Mouse (Mus musculus) CH12.LX (cell line): ENCODE results near the gene Prim2. TPM values are rescaled to one million over a fixed set of nuclear protein-coding genes. Genes with fewer than 3 reads are reported as not detected.

ENCODE experiments used
- DNase-seq: peaks from one replicate; pipeline ENCODE4 v3.0.0-alpha.2; 2013; ENCODE audit errors: extremely low read depth
- H3K27ac ChIP-seq: 2 replicates; pipeline ENCODE4 v1.5.1; 2012; ENCODE audit warnings: low read depth, mild to moderate bottlenecking, control low read depth, moderate library complexity; ENCODE audit not compliant: insufficient read depth
- H3K27me3 ChIP-seq: replicated peaks from 2 replicates; pipeline ENCODE3; 2012; ENCODE audit warnings: inconsistent platforms
- H3K36me3 ChIP-seq, 2 experiments: replicated peaks in 1 of 2; 2 replicates each; pipeline versions ENCODE3 to v1.6.1; 2012; ENCODE audit warnings: inconsistent platforms in 1 of 2, low read length in 1 of 2, mild to moderate bottlenecking in 1 of 2, mixed read lengths in 1 of 2, moderate library complexity in 1 of 2; ENCODE audit not compliant: control insufficient read depth in 1 of 2, insufficient read depth in 1 of 2
- H3K4me1 ChIP-seq, 2 experiments: 2 replicates each; pipeline ENCODE4 v1.6.1; 2012; ENCODE audit warnings: inconsistent platforms in 1 of 2, moderate library complexity in 1 of 2; ENCODE audit not compliant: insufficient read depth in 2 of 2, control insufficient read depth in 1 of 2
- H3K4me2 ChIP-seq: 2 replicates; pipeline ENCODE4 v1.6.1; 2012; ENCODE audit warnings: low read depth, mild to moderate bottlenecking, control low read depth; ENCODE audit not compliant: poor library complexity, insufficient read depth, severe bottlenecking
- H3K4me3 ChIP-seq, 3 experiments: fragments of 150-350 bp in 1 of 3; sonication (generic) in 1 of 3; replicated peaks in 1 of 3; 2 replicates each; pipeline versions ENCODE3 to v1.5.1; 2011 to 2012; ENCODE audit warnings: low read depth in 2 of 3, low read length in 2 of 3, mild to moderate bottlenecking in 2 of 3, moderate library complexity in 2 of 3, control low read depth in 1 of 3, improper control_type of control experiment in 1 of 3, inconsistent platforms in 1 of 3, mixed read lengths in 1 of 3; ENCODE audit not compliant: poor library complexity in 1 of 3
- H3K79me2 ChIP-seq: replicated peaks from 2 replicates; pipeline ENCODE4 v1.6.1; 2012; ENCODE audit warnings: mild to moderate bottlenecking, moderate library complexity; ENCODE audit not compliant: control insufficient read depth, poor library complexity, insufficient read depth, severe bottlenecking; ENCODE audit errors: extremely low read depth
- H3K9ac ChIP-seq: 2 replicates; pipeline ENCODE4 v1.6.1; 2012; ENCODE audit warnings: low read depth, mild to moderate bottlenecking, control low read depth, moderate library complexity; ENCODE audit not compliant: insufficient read depth
- H3K9me3 ChIP-seq: replicated peaks from 2 replicates; pipeline ENCODE3; 2012; ENCODE audit warnings: low read length, inconsistent platforms, mixed read lengths
- BHLHE40 ChIP-seq: IDR thresholded peaks from 2 replicates; pipeline ENCODE4 v1.6.1; 2011; ENCODE audit warnings: mild to moderate bottlenecking, low read depth, low read length, improper control_type of control experiment
- CHD2 ChIP-seq: IDR thresholded peaks from 2 replicates; pipeline ENCODE4 v1.6.1; 2011; ENCODE audit warnings: low read length, improper control_type of control experiment
- CTCF ChIP-seq, 2 experiments: IDR thresholded peaks in 1 of 2; conservative IDR thresholded peaks in 1 of 2; 2 replicates each; pipeline ENCODE4 v1.5.1; 2011 to 2012; ENCODE audit warnings: low read depth in 2 of 2, low read length in 2 of 2, improper control_type of control experiment in 1 of 2, inconsistent platforms in 1 of 2, mild to moderate bottlenecking in 1 of 2, moderate library complexity in 1 of 2
- ELF1 ChIP-seq: IDR thresholded peaks from 2 replicates; pipeline ENCODE4 v1.6.1; 2014; ENCODE audit warnings: low read depth, mild to moderate bottlenecking, inconsistent platforms, low read length, improper control_type of control experiment
- ETS1 ChIP-seq: conservative IDR thresholded peaks from 2 replicates; pipeline ENCODE4 v1.6.1; 2012; ENCODE audit warnings: low read depth, mild to moderate bottlenecking, inconsistent platforms, low read length, improper control_type of control experiment, moderate library complexity
- GABPA ChIP-seq: IDR thresholded peaks from 2 replicates; pipeline ENCODE4 v1.6.1; 2012; ENCODE audit warnings: low read depth, low read length, improper control_type of control experiment, inconsistent platforms; ENCODE audit not compliant: insufficient replicate concordance
- HCFC1 ChIP-seq: IDR thresholded peaks from 2 replicates; pipeline ENCODE4 v1.6.1; 2012; ENCODE audit warnings: low read depth, mild to moderate bottlenecking, inconsistent platforms, low read length, improper control_type of control experiment
- IRF4 ChIP-seq: IDR thresholded peaks from 2 replicates; pipeline ENCODE4 v1.6.1; 2014; ENCODE audit warnings: low read depth, mild to moderate bottlenecking, inconsistent platforms, low read length, improper control_type of control experiment
- JUN ChIP-seq: IDR thresholded peaks from 2 replicates; pipeline ENCODE4 v1.6.1; 2011; ENCODE audit warnings: low read depth, mild to moderate bottlenecking, low read length, improper control_type of control experiment, moderate library complexity; ENCODE audit not compliant: insufficient read depth
- JUND ChIP-seq: conservative IDR thresholded peaks from 2 replicates; pipeline ENCODE4 v1.6.1; 2011; ENCODE audit warnings: low read depth, low read length, improper control_type of control experiment
- KAT2A ChIP-seq: IDR thresholded peaks from 2 replicates; pipeline ENCODE4 v1.6.1; 2012; ENCODE audit warnings: low read length, improper control_type of control experiment, inconsistent platforms; ENCODE audit not compliant: insufficient replicate concordance
- MAX ChIP-seq: IDR thresholded peaks from 2 replicates; pipeline ENCODE4 v1.6.1; 2011; ENCODE audit warnings: low read length, improper control_type of control experiment
- MAZ ChIP-seq: IDR thresholded peaks from 2 replicates; pipeline ENCODE4 v1.6.1; 2012; ENCODE audit warnings: low read depth, mild to moderate bottlenecking, inconsistent platforms, low read length, improper control_type of control experiment, moderate library complexity
- MEF2A ChIP-seq: IDR thresholded peaks from 2 replicates; pipeline ENCODE4 v1.6.1; 2014; ENCODE audit warnings: low read depth, mild to moderate bottlenecking, inconsistent platforms, low read length, improper control_type of control experiment, borderline replicate concordance
- MYC ChIP-seq: IDR thresholded peaks from 2 replicates; pipeline ENCODE4 v1.6.1; 2011; ENCODE audit warnings: low read depth, mild to moderate bottlenecking, improper control_type of control experiment, low read length
- NELFE ChIP-seq: IDR thresholded peaks from 2 replicates; pipeline ENCODE4 v1.6.1; 2011; ENCODE audit warnings: low read depth, low read length, improper control_type of control experiment
- NRF1 ChIP-seq: IDR thresholded peaks from 2 replicates; pipeline ENCODE4 v1.6.1; 2014; ENCODE audit warnings: low read depth, mild to moderate bottlenecking, inconsistent platforms, low read length, improper control_type of control experiment, moderate library complexity
- PAX5 ChIP-seq: IDR thresholded peaks from 2 replicates; pipeline ENCODE4 v1.6.1; 2012; ENCODE audit warnings: low read length, inconsistent platforms, mixed read lengths
- POLR2A ChIP-seq: IDR thresholded peaks from 2 replicates; pipeline ENCODE4 v1.6.1; 2011; ENCODE audit warnings: low read depth, mild to moderate bottlenecking, improper control_type of control experiment, low read length
- POLR2AphosphoS2 ChIP-seq: IDR thresholded peaks from 2 replicates; pipeline ENCODE4 v1.6.1; 2011; ENCODE audit warnings: low read depth, low read length, improper control_type of control experiment
- RAD21 ChIP-seq: IDR thresholded peaks from 2 replicates; pipeline ENCODE4 v1.6.1; 2011; ENCODE audit warnings: low read depth, mild to moderate bottlenecking, low read length, improper control_type of control experiment, moderate library complexity
- RCOR1 ChIP-seq: conservative IDR thresholded peaks from 2 replicates; pipeline ENCODE4 v1.6.1; 2012; ENCODE audit warnings: low read depth, mild to moderate bottlenecking, inconsistent platforms, low read length, improper control_type of control experiment
- SIN3A ChIP-seq: IDR thresholded peaks from 2 replicates; pipeline ENCODE4 v1.6.1; 2012; ENCODE audit warnings: low read length, improper control_type of control experiment, inconsistent platforms
- SMC3 ChIP-seq: IDR thresholded peaks from 2 replicates; pipeline ENCODE4 v1.6.1; 2011; ENCODE audit warnings: low read depth, low read length, improper control_type of control experiment
- TBP ChIP-seq: conservative IDR thresholded peaks from 2 replicates; pipeline ENCODE4 v1.6.1; 2011; ENCODE audit warnings: low read depth, low read length, improper control_type of control experiment
- TCF12 ChIP-seq: IDR thresholded peaks from 2 replicates; pipeline ENCODE4 v1.6.1; 2014; ENCODE audit warnings: low read depth, mild to moderate bottlenecking, inconsistent platforms, low read length, improper control_type of control experiment
- UBTF ChIP-seq: IDR thresholded peaks from 2 replicates; pipeline ENCODE4 v1.6.1; 2012; ENCODE audit warnings: low read depth, mild to moderate bottlenecking, inconsistent platforms, low read length, improper control_type of control experiment, moderate library complexity
- USF2 ChIP-seq: conservative IDR thresholded peaks from 2 replicates; pipeline ENCODE4 v1.6.1; 2011; ENCODE audit warnings: low read depth, low read length, improper control_type of control experiment
- ZC3H11A ChIP-seq: IDR thresholded peaks from 2 replicates; pipeline ENCODE4 v1.6.1; 2012; ENCODE audit warnings: low read depth, mild to moderate bottlenecking, inconsistent platforms, low read length, improper control_type of control experiment
- ZKSCAN1 ChIP-seq: IDR thresholded peaks from 2 replicates; pipeline ENCODE4 v1.6.1; 2012; ENCODE audit warnings: low read depth, inconsistent platforms, low read length, improper control_type of control experiment, borderline replicate concordance
- ZMIZ1 ChIP-seq: IDR thresholded peaks from 2 replicates; pipeline ENCODE4 v1.6.1; 2012; ENCODE audit warnings: low read depth, mild to moderate bottlenecking, inconsistent platforms, low read length, improper control_type of control experiment
- ZNF384 ChIP-seq: IDR thresholded peaks from 2 replicates; pipeline ENCODE4 v1.6.1; 2012; ENCODE audit warnings: low read depth, low read length, improper control_type of control experiment, inconsistent platforms
- dilution Hi-C: fragments of 300-500 bp; cut with MboI; formaldehyde crosslinking; loops from 2 replicates; pipeline ENCODE4 v1.14.3; 2020; ENCODE audit warnings: low sequenced_read_pairs; ENCODE audit not compliant: extremely low pct_unique_long_range_greater_than_20kb, extremely low pct_ligation_motif_present
- in situ Hi-C: fragments of 300-500 bp; cut with MboI; formaldehyde crosslinking; loops from 3 replicates; pipeline ENCODE4 v1.14.3; 2019; ENCODE audit warnings: low sequenced_read_pairs, low pct_ligation_motif_present, low pct_unique_long_range_greater_than_20kb, mixed read lengths
- polyA plus RNA-seq: library from polyadenylated mRNA; unstranded; fragments of >175 nt; gene quantifications from 2 replicates; pipeline ENCODE4 v1.2.1, GENCODE M21; 2012; ENCODE audit warnings: low read depth; ENCODE audit not compliant: insufficient read length
- total RNA-seq, 2 experiments: library from RNA; depleted of rRNA; stranded (reverse); fragments of 300-350 nt in 1 of 2; fragments of >200 nt in 1 of 2; gene quantifications; 2 replicates each; pipeline ENCODE4 v1.2.3; 2012 to 2014

The Prim2 gene
- total and polyA plus RNA-seq, 3 experiments = 41.3 to 72.6 (median 51.7) TPM

GRCm38 (mm10) chr1:33693893-33694292 lies 24.3 kb upstream of the Prim2 start:
- no peak for TF ChIP-seq ZC3H11A
- no peak for TF ChIP-seq TCF12
- TF ChIP-seq MAX = no peak
- TF ChIP-seq UBTF = no peak
- TF ChIP-seq MYC = no peak
- no peak for TF ChIP-seq TBP
- TF ChIP-seq, all 38 proteins: peak for 0
- dilution Hi-C loops (no loop called here), in situ Hi-C loops (no loop called here)
- DNase-seq = no peak
- no peak overlapping the region for H3K27ac ChIP-seq
- no peaks in the 10 kb centered on the region for H3K9me3 ChIP-seq
- peaks cover 2% of the 10 kb centered on the region for H3K27me3 ChIP-seq
- no peak overlapping the region for H3K9ac ChIP-seq
- peaks cover 4 to 28% of the 10 kb centered on the region in 2 experiments; a peak in 3 of 4 replicates for H3K4me1 ChIP-seq
- H3K4me2 ChIP-seq = no peak overlapping the region
- no peak overlapping the region for H3K4me3 ChIP-seq
- H3K79me2 ChIP-seq = no peaks in the 10 kb centered on the region
- H3K36me3 ChIP-seq = no peaks in the 10 kb centered on the region

- Histone ChIP-seq H3K9me3 (peaks cover 2% of the 10 kb centered on the region), H3K4me3 (peak overlapping the region; percentile 33 to 46 (median 36)), H3K79me2 (no peaks in the 10 kb centered on the region), H3K4me1 (peaks cover 5 to 29% of the 10 kb centered on the region in 2 experiments; a peak in 2 of 4 replicates), H3K27ac (no peak overlapping the region; the same call in 1 of the 2 replicates), H3K9ac (peak overlapping the region; percentile 49; the same call in 1 of the 2 replicates), H3K4me2 (peak overlapping the region; percentile 59), H3K36me3 (no peaks in the 10 kb centered on the region), H3K27me3 (no peaks in the 10 kb centered on the region)
- in situ Hi-C loops = no loop called here
- DNase-seq = peak; percentile 88
- dilution Hi-C loops = no loop called here
- no peak for TF ChIP-seq SIN3A
- 0 out of 2 replicates have a peak, but pooled peaks have one; percentile 62 for TF ChIP-seq TBP
- TF ChIP-seq ETS1 = no peak; the same call in 1 of the 2 replicates
- peak; percentile 89 for TF ChIP-seq MYC
- no peak for TF ChIP-seq UBTF
- no peak for TF ChIP-seq ZKSCAN1
- TF ChIP-seq TCF12 = peak; percentile 62; the same call in 1 of the 2 replicates
- peak; percentile 59 for TF ChIP-seq POLR2A
- no peak for TF ChIP-seq USF2
- TF ChIP-seq MEF2A = no peak
- no peak for TF ChIP-seq NRF1
- TF ChIP-seq POLR2AphosphoS2 = no peak
- peak; percentile 75 for TF ChIP-seq MAX
- no peak for TF ChIP-seq IRF4
- no peak for TF ChIP-seq RCOR1
- no peak for TF ChIP-seq MAZ
- TF ChIP-seq KAT2A = no peak
- no peak for TF ChIP-seq GABPA
- TF ChIP-seq CTCF (conservative IDR thresholded peaks at IDR 0.05 in 1 of 2, IDR thresholded peaks at IDR 0.05 in 1 of 2; ENCODE audit: low read depth in 2 of 2, low read length in 2 of 2) = no peak
- 0 out of 2 replicates have a peak, but pooled peaks have one; percentile 43 for TF ChIP-seq NELFE
- TF ChIP-seq JUND = no peak
- peak; percentile 80 for TF ChIP-seq CHD2
- TF ChIP-seq ELF1 = no peak
- TF ChIP-seq SMC3 = no peak
- TF ChIP-seq ZMIZ1 = no peak
- TF ChIP-seq HCFC1 = 0 out of 2 replicates have a peak, but pooled peaks have one; percentile 18
- TF ChIP-seq RAD21 = no peak
- no peak for TF ChIP-seq PAX5
- no peak for TF ChIP-seq ZNF384
- TF ChIP-seq JUN = no peak
- no peak for TF ChIP-seq ZC3H11A
- TF ChIP-seq BHLHE40 = no peak
Observed at GRCm38 (mm10) chr1:33690087-33690448, 20.5 kb upstream of the Prim2 start.
